Comparison of ENCODE assay signal across 10 mouse cellular contexts in genomic region chr6:135304576-135305260, GRCm38 (mm10). TPM values are rescaled to one million over a fixed set of nuclear protein-coding genes. Genes with fewer than 3 reads are reported as not detected.
DNase-seq lines count a peak whose midpoint lies in the region; ATAC-seq and TF ChIP-seq lines count a peak whose summit lies in the region.
"Had no signal": no experiment of that assay in that cellular context is flagged by ENCODE, and none has a peak within 500 bp of the region (broad histone marks: within the 10 kb centered on the region; RNA-seq: fewer than 3 reads in every experiment).

No protein-coding gene starts in this region.

- H3K36me3 ChIP-seq in hindbrain, embryonic 12.5 days: no peaks in the 10 kb centered on the region
- H3K36me3 ChIP-seq in hindbrain, embryonic 14.5 days (replicated peaks; ENCODE audit: control insufficient read depth, insufficient read depth): no peaks in the 10 kb centered on the region
- H3K36me3 ChIP-seq in embryonic facial prominence, embryonic 14.5 days (ENCODE audit: control insufficient read depth, insufficient read depth, low read length): no peaks in the 10 kb centered on the region
- H3K36me3 ChIP-seq in limb, embryonic 12.5 days: no peaks in the 10 kb centered on the region

- no peaks in the 10 kb centered on the region for H3K9me3 ChIP-seq in hindbrain, embryonic 12.5 days (replicated peaks)
- H3K9me3 ChIP-seq in hindbrain, embryonic 14.5 days (ENCODE audit: control insufficient read depth, low read length): peaks cover 5% of the 10 kb centered on the region; the same call in 1 of the 2 replicates
- H3K9me3 ChIP-seq in embryonic facial prominence, embryonic 14.5 days (ENCODE audit: control insufficient read depth, low read length): no peaks in the 10 kb centered on the region
- 0 out of 2 replicates have a peak, but pooled peaks cover 6% of the 10 kb centered on the region for H3K9me3 ChIP-seq in limb, embryonic 12.5 days

- no peaks in the 10 kb centered on the region; the same call in 1 of the 2 replicates for H3K27me3 ChIP-seq in hindbrain, embryonic 12.5 days
- no peaks in the 10 kb centered on the region for H3K27me3 ChIP-seq in hindbrain, embryonic 14.5 days (ENCODE audit: control insufficient read depth, insufficient read depth, low read length)
- H3K27me3 ChIP-seq in embryonic facial prominence, embryonic 14.5 days (replicated peaks; ENCODE audit: control insufficient read depth, insufficient read depth, low read length): no peaks in the 10 kb centered on the region
- no peaks in the 10 kb centered on the region for H3K27me3 ChIP-seq in limb, embryonic 12.5 days
- no peaks in the 10 kb centered on the region for H3K27me3 ChIP-seq in cerebellum, adult 2 months (ENCODE audit: control insufficient read depth, insufficient read depth, low read length)

- no peak overlapping the region for H3K4me3 ChIP-seq in hindbrain, embryonic 12.5 days
- no peak overlapping the region for H3K4me3 ChIP-seq in hindbrain, embryonic 14.5 days (replicated peaks; ENCODE audit: low read length)
- H3K4me3 ChIP-seq in embryonic facial prominence, embryonic 14.5 days (ENCODE audit: low read depth, low read length): no peak overlapping the region
- H3K4me3 ChIP-seq in limb, embryonic 12.5 days (replicated peaks): no peak overlapping the region
- H3K4me3 ChIP-seq in cerebellum, adult 2 months (replicated peaks; ENCODE audit: insufficient read depth, low read depth, low read length): no peak overlapping the region

- no peak overlapping the region for H3K9ac ChIP-seq in hindbrain, embryonic 12.5 days
- H3K9ac ChIP-seq in hindbrain, embryonic 14.5 days: no peak overlapping the region
- peak overlapping the region; percentile 9; the same call in 1 of the 2 replicates for H3K9ac ChIP-seq in embryonic facial prominence, embryonic 14.5 days (ENCODE audit: low read depth, low read length)
- no peak overlapping the region for H3K9ac ChIP-seq in limb, embryonic 12.5 days (replicated peaks)

- H3K4me1 ChIP-seq in hindbrain, embryonic 12.5 days: 0 out of 2 replicates have a peak, but pooled peaks cover 3% of the 10 kb centered on the region
- H3K4me1 ChIP-seq in hindbrain, embryonic 14.5 days (replicated peaks; ENCODE audit: control insufficient read depth, insufficient read depth, low read length): no peaks in the 10 kb centered on the region
- peaks cover 10% of the 10 kb centered on the region for H3K4me1 ChIP-seq in embryonic facial prominence, embryonic 14.5 days (ENCODE audit: control insufficient read depth, insufficient read depth, low read length)
- peaks cover 13% of the 10 kb centered on the region for H3K4me1 ChIP-seq in limb, embryonic 12.5 days (replicated peaks)
- H3K4me1 ChIP-seq in cerebellum, adult 2 months (ENCODE audit: control insufficient read depth, insufficient read depth, low read length): no peaks in the 10 kb centered on the region

- no peak for ATAC-seq in hindbrain, embryonic 12.5 days (ENCODE audit: low FRiP score)
- ATAC-seq in hindbrain, embryonic 14.5 days (ENCODE audit: low FRiP score): no peak
- ATAC-seq in embryonic facial prominence, embryonic 14.5 days (ENCODE audit: low read depth): peak; percentile 75
- ATAC-seq in limb, embryonic 12.5 days (ENCODE audit: insufficient number of reproducible peaks, insufficient read depth, low FRiP score, low TSS enrichment, low read depth): 0 out of 2 replicates have a peak, but pooled peaks have one; percentile 39

- DNase-seq in hindbrain, embryonic 14.5 days (ENCODE audit: low spot score): no peak
- DNase-seq in adipocyte (ENCODE audit: low spot score): peak; percentile 83
- DNase-seq in embryonic facial prominence, embryonic 14.5 days (ENCODE audit: low spot score): peak; percentile 64
- DNase-seq in cerebellum, adult 2 months: no peak
- DNase-seq in spleen, adult 12 weeks (ENCODE audit: low spot score): no peak
- DNase-seq: cerebellum, postnatal 36 days had no signal

- no peak for TF ChIP-seq POLR2A in cerebellum, adult 2 months (IDR thresholded peaks at IDR 0.05; ENCODE audit: borderline replicate concordance, insufficient read depth, low read length)

- no peak for TF ChIP-seq CTCF in cerebellum, adult 2 months (IDR thresholded peaks at IDR 0.05; ENCODE audit: borderline replicate concordance, insufficient read depth, low read depth, low read length)

- H3K27ac ChIP-seq in hindbrain, embryonic 12.5 days: 0 out of 2 replicates have a peak overlapping the region, but pooled peaks have one; percentile 7
- no peak overlapping the region for H3K27ac ChIP-seq in hindbrain, embryonic 14.5 days
- H3K27ac ChIP-seq in embryonic facial prominence, embryonic 14.5 days (replicated peaks; ENCODE audit: low read depth, low read length): peak overlapping the region; percentile 63
- peak overlapping the region; percentile 58 for H3K27ac ChIP-seq in limb, embryonic 12.5 days
- H3K27ac ChIP-seq in cerebellum, adult 2 months (ENCODE audit: insufficient read depth, low read length): no peak overlapping the region

- 63% methylated on average over 7 of the region's 7 CpGs for WGBS in hindbrain, embryonic 12.5 days
- WGBS in hindbrain, embryonic 14.5 days: 73% methylated on average over 7 of the region's 7 CpGs
- WGBS in embryonic facial prominence, embryonic 14.5 days: 26% methylated on average over 7 of the region's 7 CpGs
- WGBS in limb, embryonic 12.5 days: 60% methylated on average over 7 of the region's 7 CpGs
- WGBS in cerebellum, adult 2 months: 71% methylated on average over 7 of the region's 7 CpGs

- no peak overlapping the region for H3K4me2 ChIP-seq in hindbrain, embryonic 12.5 days (replicated peaks)
- no peak overlapping the region for H3K4me2 ChIP-seq in hindbrain, embryonic 14.5 days (replicated peaks)
- H3K4me2 ChIP-seq in embryonic facial prominence, embryonic 14.5 days (ENCODE audit: low read depth, low read length): no peak overlapping the region
- no peak overlapping the region for H3K4me2 ChIP-seq in limb, embryonic 12.5 days

RNA-seq across cellular contexts. Expression of gene Pbp2, which starts 5.5 kb away (rescaled TPM):
- polyA plus RNA-seq in hindbrain, embryonic 12.5 days (2016; fragmentation: Nextera tagmentation; extraction: Ambion mirVana): 0.18 and 0.22 TPM in 2 replicates
- polyA plus RNA-seq in hindbrain, embryonic 14.5 days (2014; fragmentation: Nextera tagmentation; extraction: Ambion mirVana): 0.16 and 0.31 TPM in 2 replicates
- polyA plus RNA-seq in embryonic facial prominence, embryonic 14.5 days (2014; fragmentation: Nextera tagmentation; extraction: Ambion mirVana): 0.31 TPM in 1 of 2 replicates, not detected in the other
- polyA plus RNA-seq in limb, embryonic 12.5 days (2016; fragmentation: Nextera tagmentation; extraction: Ambion mirVana): 0.17 TPM in 1 of 2 replicates, not detected in the other
- polyA plus RNA-seq in cerebellum, adult 2 months (2012; rRNA removed): not detected in 2 replicates
- polyA plus RNA-seq: liver, embryonic 16.5 days; spleen, adult 2 months had no signal

RNA-seq across cellular contexts. Expression of gene Gsg1, which starts 50.6 kb away (rescaled TPM):
- 0.40 and 0.78 TPM in 2 replicates for polyA plus RNA-seq in hindbrain, embryonic 12.5 days (2016; fragmentation: Nextera tagmentation; extraction: Ambion mirVana)
- 0.15 and 0.31 TPM in 2 replicates for polyA plus RNA-seq in hindbrain, embryonic 14.5 days (2014; fragmentation: Nextera tagmentation; extraction: Ambion mirVana)
- polyA plus RNA-seq in embryonic facial prominence, embryonic 14.5 days (2014; fragmentation: Nextera tagmentation; extraction: Ambion mirVana): 0.93 and 1.3 TPM in 2 replicates
- polyA plus RNA-seq in limb, embryonic 12.5 days (2016; fragmentation: Nextera tagmentation; extraction: Ambion mirVana): 0.74 and 0.78 TPM in 2 replicates
- polyA plus RNA-seq in cerebellum, adult 2 months (2012; rRNA removed): 0.13 TPM in 1 of 2 replicates, not detected in the other

RNA-seq across cellular contexts. Expression of gene Emp1, which starts 57.6 kb away (rescaled TPM):
- 19.4 and 22.2 TPM in 2 replicates for polyA plus RNA-seq in hindbrain, embryonic 12.5 days (2016; fragmentation: Nextera tagmentation; extraction: Ambion mirVana)
- polyA plus RNA-seq in hindbrain, embryonic 14.5 days (2014; fragmentation: Nextera tagmentation; extraction: Ambion mirVana): 4.9 and 5.3 TPM in 2 replicates
- 56.5 and 70.8 TPM in 2 replicates for polyA plus RNA-seq in embryonic facial prominence, embryonic 14.5 days (2014; fragmentation: Nextera tagmentation; extraction: Ambion mirVana)
- 38.0 and 39.4 TPM in 2 replicates for polyA plus RNA-seq in limb, embryonic 12.5 days (2016; fragmentation: Nextera tagmentation; extraction: Ambion mirVana)
- 1.5 and 1.8 TPM in 2 replicates for polyA plus RNA-seq in cerebellum, adult 2 months (2012; rRNA removed)

Comparison
In these comparisons a context has a peak if more than half of its experiments do, and no peak if none do; other contexts are left out.
1. H3K27ac ChIP-seq: peak in hindbrain, embryonic 12.5 days (single experiment), embryonic facial prominence, embryonic 14.5 days (single experiment) and limb, embryonic 12.5 days (single experiment); none in hindbrain, embryonic 14.5 days (single experiment) and cerebellum, adult 2 months (single experiment).
2. ATAC-seq: peak in embryonic facial prominence, embryonic 14.5 days (single experiment) and limb, embryonic 12.5 days (single experiment); none in hindbrain, embryonic 12.5 days (single experiment) and hindbrain, embryonic 14.5 days (single experiment).
3. DNase-seq: peak in adipocyte (single experiment) and embryonic facial prominence, embryonic 14.5 days (single experiment); none in hindbrain, embryonic 14.5 days (single experiment), cerebellum, adult 2 months (0 of 2) and spleen, adult 12 weeks (single experiment).